ENCODE assay signal across 7 mouse cellular contexts in the genomic region with DNA sequence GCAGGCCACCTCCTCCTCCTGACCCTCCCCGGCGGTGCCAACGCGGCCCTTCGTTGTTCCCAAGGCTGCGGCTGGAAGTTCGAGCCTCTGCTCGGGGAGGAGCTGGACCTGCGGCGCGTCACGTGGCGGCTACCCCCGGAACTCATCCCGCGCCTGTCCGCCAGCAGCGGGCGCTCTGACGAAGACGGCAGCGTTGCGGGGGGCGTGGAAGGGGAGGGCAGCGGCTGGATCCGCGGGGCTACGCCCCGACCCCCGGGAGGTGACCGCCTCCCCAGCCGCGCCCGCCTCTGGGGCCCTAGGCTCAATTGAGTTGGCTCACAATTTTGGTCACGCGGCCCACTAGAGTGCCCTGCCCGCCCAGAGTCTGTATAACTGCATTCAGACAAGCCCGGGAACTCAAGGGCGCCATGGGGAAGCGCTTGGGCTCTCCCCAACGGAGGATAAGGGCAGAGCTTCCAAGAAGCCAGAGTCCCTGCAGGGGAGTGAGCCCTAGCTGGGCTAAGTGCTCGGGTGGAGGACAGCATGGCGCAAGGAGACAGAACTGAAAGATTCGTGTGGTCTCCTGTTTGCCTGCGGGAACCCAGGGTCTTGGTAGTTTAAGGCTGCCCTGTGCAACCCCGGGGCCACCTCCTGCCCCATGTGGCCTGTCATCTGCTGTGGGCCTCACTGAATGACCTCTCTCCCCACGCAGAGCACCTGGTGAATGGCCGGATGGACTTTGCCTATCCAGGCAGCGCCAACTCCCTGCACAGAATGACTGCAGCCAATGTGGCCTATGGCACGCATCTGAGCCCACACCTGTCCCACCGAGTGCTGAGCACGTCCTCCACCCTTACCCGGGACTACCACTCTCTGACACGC. TPM values are rescaled to one million over a fixed set of nuclear protein-coding genes. Genes with fewer than 3 reads are reported as not detected.
DNase-seq lines count a peak whose midpoint lies in the region; ATAC-seq lines count a peak whose summit lies in the region.

No protein-coding gene starts in this region.

- peak; percentile 40 to 64 for DNase-seq in gastrocnemius, adult 8-10 months (ENCODE audit: low spot score in 2 of 2)
- DNase-seq in limb, embryonic 11.5 days (ENCODE audit: low spot score), result peak; percentile 89
- peak; percentile 94 for DNase-seq in midbrain, embryonic 11.5 days (ENCODE audit: low spot score, missing footprints)
- peak; percentile 51 for DNase-seq in spleen, adult 12 weeks (ENCODE audit: low spot score)

- 7% methylated on average over 41 of the region's 54 CpGs for WGBS in hindbrain, embryonic 16.5 days
- WGBS in limb, embryonic 11.5 days, result 5% methylated on average over 54 of the region's 54 CpGs
- WGBS in midbrain, embryonic 11.5 days, result 4% methylated on average over 54 of the region's 54 CpGs

- H3K9me3 ChIP-seq in hindbrain, embryonic 16.5 days (ENCODE audit: control insufficient read depth, low read length), result no peaks in the 10 kb centered on the region
- H3K9me3 ChIP-seq in limb, embryonic 11.5 days (ENCODE audit: control insufficient read depth, low read length), result no peaks in the 10 kb centered on the region
- no peaks in the 10 kb centered on the region for H3K9me3 ChIP-seq in midbrain, embryonic 11.5 days (ENCODE audit: control insufficient read depth, low read length)

- peak overlapping the region; percentile 64 for H3K27ac ChIP-seq in hindbrain, embryonic 16.5 days (ENCODE audit: low read depth, low read length)
- H3K27ac ChIP-seq in limb, embryonic 11.5 days (replicated peaks; ENCODE audit: low read depth, low read length), result peak overlapping the region; percentile 10; the same call in 1 of the 2 replicates
- no peak overlapping the region for H3K27ac ChIP-seq in midbrain, embryonic 11.5 days (ENCODE audit: low read depth, low read length)

- peak; percentile 52 for ATAC-seq in activated CD4-positive, CD25-positive, alpha-beta regulatory T cell, adult 4 months
- ATAC-seq in common myeloid progenitor, adult 5-6 weeks (replicated peaks; ENCODE audit: low read depth, poor library complexity, severe bottlenecking), result peak; percentile 76
- peak; percentile 61 for ATAC-seq in hindbrain, embryonic 16.5 days
- ATAC-seq in limb, embryonic 11.5 days (ENCODE audit: insufficient number of reproducible peaks, low FRiP score, low TSS enrichment, low read depth), result peak; percentile 40; the same call in 1 of the 2 replicates
- peak; percentile 47 for ATAC-seq in midbrain, embryonic 11.5 days (ENCODE audit: low FRiP score)

- peak overlapping the region; percentile 38 for H3K4me3 ChIP-seq in hindbrain, embryonic 16.5 days (ENCODE audit: low read length)
- H3K4me3 ChIP-seq in limb, embryonic 11.5 days (ENCODE audit: low read depth, low read length), result peak overlapping the region; percentile 21
- H3K4me3 ChIP-seq in midbrain, embryonic 11.5 days (ENCODE audit: low read depth, low read length), result peak overlapping the region; percentile 33

- H3K4me1 ChIP-seq in hindbrain, embryonic 16.5 days (ENCODE audit: control insufficient read depth, insufficient read depth, low read depth, low read length), result peaks cover 12% of the 10 kb centered on the region
- H3K4me1 ChIP-seq in limb, embryonic 11.5 days (ENCODE audit: control insufficient read depth, insufficient read depth, low read length), result peaks cover 14% of the 10 kb centered on the region; the same call in 1 of the 2 replicates
- peaks cover 11% of the 10 kb centered on the region for H3K4me1 ChIP-seq in midbrain, embryonic 11.5 days (ENCODE audit: control insufficient read depth, insufficient read depth, low read length)

- peak overlapping the region; percentile 64 for H3K4me2 ChIP-seq in hindbrain, embryonic 16.5 days (ENCODE audit: low read length)
- H3K4me2 ChIP-seq in limb, embryonic 11.5 days (ENCODE audit: low read depth, severe bottlenecking), result peak overlapping the region; percentile 65
- H3K4me2 ChIP-seq in midbrain, embryonic 11.5 days, result peak overlapping the region; percentile 58

- peak overlapping the region; percentile 62 for H3K9ac ChIP-seq in hindbrain, embryonic 16.5 days (ENCODE audit: low read depth, low read length)
- H3K9ac ChIP-seq in limb, embryonic 11.5 days (ENCODE audit: low read length), result peak overlapping the region; percentile 35
- H3K9ac ChIP-seq in midbrain, embryonic 11.5 days (ENCODE audit: low read length), result peak overlapping the region; percentile 68

- no peaks in the 10 kb centered on the region; the same call in 1 of the 2 replicates for H3K36me3 ChIP-seq in hindbrain, embryonic 16.5 days (ENCODE audit: control insufficient read depth, insufficient read depth, low read length)
- peaks cover 1% of the 10 kb centered on the region; the same call in 1 of the 2 replicates for H3K36me3 ChIP-seq in limb, embryonic 11.5 days (ENCODE audit: control insufficient read depth, insufficient read depth, low read length)
- no peaks in the 10 kb centered on the region for H3K36me3 ChIP-seq in midbrain, embryonic 11.5 days (ENCODE audit: control insufficient read depth, insufficient read depth, low read length)

- H3K27me3 ChIP-seq in hindbrain, embryonic 16.5 days (replicated peaks; ENCODE audit: control insufficient read depth, insufficient read depth, low read length), result no peaks in the 10 kb centered on the region
- no peaks in the 10 kb centered on the region for H3K27me3 ChIP-seq in limb, embryonic 11.5 days (ENCODE audit: control insufficient read depth, insufficient read depth, low read length)
- 0 out of 2 replicates have a peak, but pooled peaks cover 3% of the 10 kb centered on the region for H3K27me3 ChIP-seq in midbrain, embryonic 11.5 days (ENCODE audit: control insufficient read depth, insufficient read depth, low read length)

RNA-seq across cellular contexts. Expression of a gene that starts 7.4 kb away (rescaled TPM):
- 10 to 100 TPM; 23.0 to 25.3 TPM for polyA plus RNA-seq in activated CD4-positive, CD25-positive, alpha-beta regulatory T cell, adult 4 months (2017; shearing (Covaris generic))
- total RNA-seq in common myeloid progenitor, adult 5-6 weeks (2017), result 34.6 and 43.6 TPM in 2 replicates
- 1 to 10 TPM; 1.6 to 3.1 (median 2.7) TPM for total RNA-seq in gastrocnemius, adult 8-10 months (2022)
- 76.0 and 76.2 TPM in 2 replicates for polyA plus RNA-seq in hindbrain, embryonic 16.5 days (2015; fragmentation: Nextera tagmentation; extraction: Ambion mirVana)
- polyA plus RNA-seq in limb, embryonic 11.5 days (2014; fragmentation: Nextera tagmentation; extraction: Ambion mirVana), result 164 and 168 TPM in 2 replicates
- 82.5 and 93.4 TPM in 2 replicates for polyA plus RNA-seq in midbrain, embryonic 11.5 days (2014; fragmentation: Nextera tagmentation; extraction: Ambion mirVana)

RNA-seq across cellular contexts. Expression of a gene that starts 22.7 kb away (rescaled TPM):
- polyA plus RNA-seq in activated CD4-positive, CD25-positive, alpha-beta regulatory T cell, adult 4 months (2017; shearing (Covaris generic)), result 1,000 to 10,000 TPM; 1,520 to 1,873 TPM
- 867 and 869 TPM in 2 replicates for total RNA-seq in common myeloid progenitor, adult 5-6 weeks (2017)
- 10 to 100 TPM; 45.7 to 88.7 (median 59.5) TPM for total RNA-seq in gastrocnemius, adult 8-10 months (2022)
- polyA plus RNA-seq in hindbrain, embryonic 16.5 days (2015; fragmentation: Nextera tagmentation; extraction: Ambion mirVana), result 1,585 and 1,603 TPM in 2 replicates
- polyA plus RNA-seq in limb, embryonic 11.5 days (2014; fragmentation: Nextera tagmentation; extraction: Ambion mirVana), result 2,190 and 2,300 TPM in 2 replicates
- polyA plus RNA-seq in midbrain, embryonic 11.5 days (2014; fragmentation: Nextera tagmentation; extraction: Ambion mirVana), result 1,982 and 2,171 TPM in 2 replicates

RNA-seq across cellular contexts. Expression of a gene that starts 25.1 kb away (rescaled TPM):
- polyA plus RNA-seq in activated CD4-positive, CD25-positive, alpha-beta regulatory T cell, adult 4 months (2017; shearing (Covaris generic)), result 10 to 100 TPM; 10.4 to 12.3 TPM
- 15.8 and 28.5 TPM in 2 replicates for total RNA-seq in common myeloid progenitor, adult 5-6 weeks (2017)
- 1 to 10 TPM; 4.3 to 6.8 (median 5.3) TPM for total RNA-seq in gastrocnemius, adult 8-10 months (2022)
- 30.1 and 37.6 TPM in 2 replicates for polyA plus RNA-seq in hindbrain, embryonic 16.5 days (2015; fragmentation: Nextera tagmentation; extraction: Ambion mirVana)
- 34.6 and 37.0 TPM in 2 replicates for polyA plus RNA-seq in limb, embryonic 11.5 days (2014; fragmentation: Nextera tagmentation; extraction: Ambion mirVana)
- polyA plus RNA-seq in midbrain, embryonic 11.5 days (2014; fragmentation: Nextera tagmentation; extraction: Ambion mirVana), result 23.4 and 24.1 TPM in 2 replicates

RNA-seq across cellular contexts. Expression of a gene that starts 30.6 kb away (rescaled TPM):
- polyA plus RNA-seq in activated CD4-positive, CD25-positive, alpha-beta regulatory T cell, adult 4 months (2017; shearing (Covaris generic)), result not detected
- 0.29 and 5.1 TPM in 2 replicates for total RNA-seq in common myeloid progenitor, adult 5-6 weeks (2017)
- total RNA-seq in gastrocnemius, adult 8-10 months (2022), result 1 to 10 TPM; 1.5 to 4.4 (median 3.1) TPM
- 1.8 and 2.1 TPM in 2 replicates for polyA plus RNA-seq in hindbrain, embryonic 16.5 days (2015; fragmentation: Nextera tagmentation; extraction: Ambion mirVana)
- polyA plus RNA-seq in limb, embryonic 11.5 days (2014; fragmentation: Nextera tagmentation; extraction: Ambion mirVana), result 1.0 and 1.5 TPM in 2 replicates
- 0.23 and 0.25 TPM in 2 replicates for polyA plus RNA-seq in midbrain, embryonic 11.5 days (2014; fragmentation: Nextera tagmentation; extraction: Ambion mirVana)
